Mouse (Mus musculus): ENCODE results near the gene Vmn2r33. TPM values are rescaled to one million over a fixed set of nuclear protein-coding genes. Genes with fewer than 3 reads are reported as not detected.
"Not testable (repeated sequence)": the region's sequence is repeated elsewhere in the genome, so short reads cannot be mapped to it uniquely, and the experiment has no call there.

Vmn2r33 gene
- polyA plus RNA-seq (2014; fragmentation: Nextera tagmentation; extraction: Ambion mirVana): not detected in 2 replicates

DNA sequence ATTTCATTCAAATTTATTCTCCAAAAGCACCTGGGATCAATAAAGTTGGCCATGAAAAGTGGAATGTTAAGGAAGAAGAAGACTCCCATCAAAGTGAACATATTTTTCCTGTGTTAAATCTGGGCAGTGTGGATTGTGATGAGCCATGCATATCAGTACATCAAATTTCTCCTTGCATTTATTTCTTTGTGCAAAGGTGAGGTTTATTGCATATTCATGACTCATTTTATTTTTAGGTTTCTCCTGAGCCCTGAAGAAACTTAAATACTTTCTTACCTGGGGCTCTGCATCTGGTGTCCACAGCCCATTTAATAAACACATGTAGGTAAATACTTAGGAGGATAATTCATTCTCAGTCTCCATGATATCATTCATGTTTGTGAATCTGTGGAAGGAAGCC, at the start of gene Vmn2r33:
TSS of gene Vmn2r33 (minus strand) at position 101 of the 400 bp plus-strand sequence.
- not testable (repeated sequence) for H3K27ac ChIP-seq (replicated peaks; ENCODE audit: low read depth, low read length); H3K27me3 ChIP-seq (ENCODE audit: control insufficient read depth, insufficient read depth, low read length); H3K4me3 ChIP-seq (replicated peaks; ENCODE audit: low read depth, low read length); H3K4me1 ChIP-seq (ENCODE audit: control insufficient read depth, insufficient read depth, low read length); H3K4me2 ChIP-seq (ENCODE audit: low read length); H3K9ac ChIP-seq (replicated peaks; ENCODE audit: low read length); H3K36me3 ChIP-seq (ENCODE audit: control insufficient read depth, insufficient read depth, low read length); ATAC-seq (ENCODE audit: low FRiP score, low TSS enrichment); DNase-seq; H3K9me3 ChIP-seq (ENCODE audit: control insufficient read depth, low read length)

Other genes with a start within 250 kb of the Vmn2r33 start
- gene Vmn2r30, start 229.2 kb downstream of the Vmn2r33 start, polyA plus RNA-seq (2014; fragmentation: Nextera tagmentation; extraction: Ambion mirVana): not detected in 2 replicates
- gene Gm45783, start 192.2 kb downstream of the Vmn2r33 start, polyA plus RNA-seq (2014; fragmentation: Nextera tagmentation; extraction: Ambion mirVana): not detected in 2 replicates
- not detected in 2 replicates for gene Vmn2r31, start 167.1 kb downstream of the Vmn2r33 start, polyA plus RNA-seq (2014; fragmentation: Nextera tagmentation; extraction: Ambion mirVana)
- gene Vmn2r32, start 86.8 kb downstream of the Vmn2r33 start, polyA plus RNA-seq (2014; fragmentation: Nextera tagmentation; extraction: Ambion mirVana): not detected in 2 replicates
- not detected in 2 replicates for gene Vmn2r34, start 122.7 kb upstream of the Vmn2r33 start, polyA plus RNA-seq (2014; fragmentation: Nextera tagmentation; extraction: Ambion mirVana)